Mouse (Mus musculus) hindbrain, embryonic 16.5 days (tissue): ENCODE measurements around the gene Fam169a. TPM values are rescaled to one million over a fixed set of nuclear protein-coding genes. Genes with fewer than 3 reads are reported as not detected.

Source experiments
- ATAC-seq: fragments of 200-750 bp; cut with Nextera tagmentation; 2 replicates; pipeline ENCODE4 v1.8.0; 2017; ENCODE audit warnings: moderate TSS enrichment, moderate library complexity
- H3K27ac ChIP-seq: fragments of 300-500 bp; sonication (generic); 2 replicates; pipeline ENCODE4 v1.5.1; 2014; ENCODE audit warnings: low read depth, mild to moderate bottlenecking, control low read depth, low read length, moderate library complexity
- H3K27me3 ChIP-seq: fragments of 300-500 bp; sonication (generic); replicated peaks from 2 replicates; pipeline ENCODE4 v1.6.1; 2014; ENCODE audit warnings: low read length; ENCODE audit not compliant: control insufficient read depth, insufficient read depth
- H3K36me3 ChIP-seq: fragments of 300-500 bp; sonication (generic); 2 replicates; pipeline ENCODE4 v1.6.1; 2014; ENCODE audit warnings: mild to moderate bottlenecking, low read length, moderate library complexity, mixed read lengths; ENCODE audit not compliant: control insufficient read depth, insufficient read depth
- H3K4me1 ChIP-seq: fragments of 300-500 bp; sonication (generic); 2 replicates; pipeline ENCODE4 v1.6.1; 2014; ENCODE audit warnings: low read depth, low read length; ENCODE audit not compliant: control insufficient read depth, insufficient read depth
- H3K4me2 ChIP-seq: fragments of 300-500 bp; sonication (generic); 2 replicates; pipeline ENCODE4 v1.6.1; 2014; ENCODE audit warnings: mild to moderate bottlenecking, low read length, control low read depth, moderate library complexity
- H3K4me3 ChIP-seq: fragments of 300-500 bp; sonication (generic); 2 replicates; pipeline ENCODE4 v1.5.1; 2014; ENCODE audit warnings: mild to moderate bottlenecking, low read length, control low read depth, moderate library complexity
- H3K9ac ChIP-seq: fragments of 300-500 bp; sonication (generic); 2 replicates; pipeline ENCODE4 v1.6.1; 2014; ENCODE audit warnings: low read depth, mild to moderate bottlenecking, control low read depth, low read length, moderate library complexity
- H3K9me3 ChIP-seq: fragments of 300-500 bp; sonication (generic); 2 replicates; pipeline ENCODE4 v1.6.1; 2014; ENCODE audit warnings: mild to moderate bottlenecking, low read length, moderate library complexity; ENCODE audit not compliant: control insufficient read depth
- WGBS: fragments of 180-500 bp; shearing (Covaris S2); extraction: QIAGEN DNeasy Blood & Tissue Kit; methylation state at CpG from one replicate; pipeline ENCODE4 v1.1.7; 2014; 5-methylcytosine and 5-hydroxymethylcytosine counted together
- polyA plus RNA-seq: library from polyadenylated mRNA; unstranded; fragments of >200 nt; fragmentation: Nextera tagmentation; extraction: Ambion mirVana; gene quantifications from 2 replicates; pipeline ENCODE4 v1.2.1, GENCODE M21; 2015

The Fam169a gene
- polyA plus RNA-seq: 28.1 and 31.9 TPM in 2 replicates

GRCm38 (mm10) chr13:97066649-97067550 lies at the start of gene Fam169a:
Gene Fam169a, plus strand, starts transcription at chr13:97067286.
- Histone ChIP-seq H3K27me3 (no peaks in the 10 kb centered on the region), H3K4me2 (no peak within 1 kb of the TSS), H3K9me3 (no peaks in the 10 kb centered on the region), H3K36me3 (no peaks in the 10 kb centered on the region), H3K27ac (no peak within 1 kb of the TSS), H3K4me1 (no peaks in the 10 kb centered on the region), H3K4me3 (no peak within 1 kb of the TSS), H3K9ac (no peak within 1 kb of the TSS)
- WGBS: 38% methylated on average over 15 of the region's 15 CpGs
- ATAC-seq: no peak

GRCm38 (mm10) chr13:97017711-97018110 lies 49.4 kb upstream of the Fam169a start:
- H3K27me3 ChIP-seq: no peaks in the 10 kb centered on the region
- no peak overlapping the region for H3K4me3 ChIP-seq
- H3K4me2 ChIP-seq: no peak overlapping the region
- no peak overlapping the region for H3K27ac ChIP-seq
- WGBS: 92% methylated on average over 3 of the region's 3 CpGs
- no peak overlapping the region for H3K9ac ChIP-seq
- no peak for ATAC-seq
- no peaks in the 10 kb centered on the region for H3K4me1 ChIP-seq
- H3K9me3 ChIP-seq: no peaks in the 10 kb centered on the region
- H3K36me3 ChIP-seq: no peaks in the 10 kb centered on the region

- Histone ChIP-seq H3K9me3 (no peaks in the 10 kb centered on the region), H3K4me1 (no peaks in the 10 kb centered on the region), H3K9ac (no peak overlapping the region), H3K27ac (no peak overlapping the region), H3K27me3 (no peaks in the 10 kb centered on the region), H3K4me3 (no peak overlapping the region), H3K4me2 (no peak overlapping the region), H3K36me3 (no peaks in the 10 kb centered on the region)
- no peak for ATAC-seq
- 54% methylated on average over 5 of the region's 5 CpGs for WGBS
These were observed 47.0 kb upstream of the Fam169a start for GRCm38 (mm10) chr13:97020122-97020521.

GRCm38 (mm10) chr13:97021906-97022305 lies 45.2 kb upstream of the Fam169a start:
- no peaks in the 10 kb centered on the region for H3K27me3 ChIP-seq
- 66% methylated on average over 4 of the region's 4 CpGs for WGBS
- H3K9me3 ChIP-seq: no peaks in the 10 kb centered on the region
- H3K36me3 ChIP-seq: no peaks in the 10 kb centered on the region
- no peak overlapping the region for H3K27ac ChIP-seq
- no peak overlapping the region for H3K4me3 ChIP-seq
- no peak overlapping the region for H3K9ac ChIP-seq
- H3K4me1 ChIP-seq: no peaks in the 10 kb centered on the region
- no peak for ATAC-seq
- H3K4me2 ChIP-seq: no peak overlapping the region

GRCm38 (mm10) chr13:97030075-97030474 lies 37.0 kb upstream of the Fam169a start:
- Histone ChIP-seq H3K4me2 (no peak overlapping the region), H3K27ac (no peak overlapping the region), H3K9me3 (no peaks in the 10 kb centered on the region), H3K9ac (no peak overlapping the region), H3K4me3 (no peak overlapping the region), H3K27me3 (no peaks in the 10 kb centered on the region), H3K36me3 (no peaks in the 10 kb centered on the region), H3K4me1 (no peaks in the 10 kb centered on the region)
- no peak for ATAC-seq
- 93% methylated on average over 13 of the region's 13 CpGs for WGBS

- WGBS: 88% methylated on average over 2 of the region's 2 CpGs
These were observed 32.8 kb upstream of the Fam169a start, which contains the start of gene 1700029F12Rik for GRCm38 (mm10) chr13:97034262-97034661. Gene 1700029F12Rik, minus strand, starts transcription at chr13:97034362.

GRCm38 (mm10) chr13:97051158-97051557 lies 15.9 kb upstream of the Fam169a start:
- no peak overlapping the region for H3K9ac ChIP-seq
- H3K27ac ChIP-seq: no peak overlapping the region
- H3K36me3 ChIP-seq: no peaks in the 10 kb centered on the region
- no peak overlapping the region for H3K4me3 ChIP-seq
- no peaks in the 10 kb centered on the region; the same call in 1 of the 2 replicates for H3K4me1 ChIP-seq
- H3K4me2 ChIP-seq: no peak overlapping the region
- no peaks in the 10 kb centered on the region for H3K9me3 ChIP-seq
- peak; percentile 78 for ATAC-seq
- no peaks in the 10 kb centered on the region for H3K27me3 ChIP-seq
- WGBS: 50% methylated on average over 6 of the region's 6 CpGs

More at GRCm38 (mm10) chr13:97034262-97034661, 32.8 kb upstream of the Fam169a start, which contains the start of gene 1700029F12Rik:
- H3K27me3 ChIP-seq: no peaks in the 10 kb centered on the region
- no peak within 1 kb of the TSS for H3K4me2 ChIP-seq
- no peak within 1 kb of the TSS for H3K27ac ChIP-seq
- no peak for ATAC-seq
- no peaks in the 10 kb centered on the region for H3K9me3 ChIP-seq
- no peaks in the 10 kb centered on the region for H3K4me1 ChIP-seq
- no peak within 1 kb of the TSS for H3K9ac ChIP-seq
- no peaks in the 10 kb centered on the region for H3K36me3 ChIP-seq
- no peak within 1 kb of the TSS for H3K4me3 ChIP-seq

- ATAC-seq: peak; percentile 74
- WGBS: 15% methylated on average over 11 of the region's 11 CpGs
- no peak overlapping the region for H3K4me2 ChIP-seq
These were observed 14.4 kb upstream of the Fam169a start for GRCm38 (mm10) chr13:97052667-97053066.

GRCm38 (mm10) chr13:97053844-97054243 lies 13.2 kb upstream of the Fam169a start:
- Histone ChIP-seq H3K27me3 (no peaks in the 10 kb centered on the region), H3K4me3 (no peak overlapping the region), H3K4me1 (no peaks in the 10 kb centered on the region; the same call in 1 of the 2 replicates), H3K36me3 (no peaks in the 10 kb centered on the region), H3K9me3 (no peaks in the 10 kb centered on the region), H3K4me2 (no peak overlapping the region), H3K9ac (no peak overlapping the region), H3K27ac (no peak overlapping the region)
- 67% methylated on average over 8 of the region's 8 CpGs for WGBS
- ATAC-seq: peak; percentile 58; the same call in 1 of the 2 replicates

More at GRCm38 (mm10) chr13:97052667-97053066, 14.4 kb upstream of the Fam169a start:
- no peak overlapping the region for H3K27ac ChIP-seq
- H3K4me1 ChIP-seq: no peaks in the 10 kb centered on the region; the same call in 1 of the 2 replicates
- H3K36me3 ChIP-seq: no peaks in the 10 kb centered on the region
- H3K27me3 ChIP-seq: no peaks in the 10 kb centered on the region
- no peak overlapping the region for H3K4me3 ChIP-seq
- no peak overlapping the region for H3K9ac ChIP-seq
- H3K9me3 ChIP-seq: no peaks in the 10 kb centered on the region
